Mouse (Mus musculus) bone marrow, adult 2 months (tissue): Measurements from ENCODE around the gene Fndc3b. TPM values are rescaled to one million over a fixed set of nuclear protein-coding genes. Genes with fewer than 3 reads are reported as not detected.
"Not testable (repeated sequence)": the region's sequence is repeated elsewhere in the genome, so short reads cannot be mapped to it uniquely, and the experiment has no call there.

Experiments used
- H3K27ac ChIP-seq: fragments of 200-500 bp; 2 replicates; pipeline ENCODE4 v1.5.1; 2012; ENCODE audit warnings: low read depth, mild to moderate bottlenecking, control low read depth, inconsistent platforms, low read length; ENCODE audit not compliant: control insufficient read depth, poor library complexity, insufficient read depth
- H3K4me1 ChIP-seq: fragments of 200-500 bp; 2 replicates; pipeline ENCODE4 v1.6.1; 2011; ENCODE audit warnings: low read length; ENCODE audit not compliant: control insufficient read depth, insufficient read depth
- H3K4me3 ChIP-seq: fragments of 200-500 bp; replicated peaks from 2 replicates; pipeline ENCODE3; 2011; ENCODE audit warnings: mild to moderate bottlenecking, low read depth, low read length, control low read depth; ENCODE audit not compliant: control insufficient read depth
- CTCF ChIP-seq: fragments of 200-500 bp; IDR thresholded peaks from 2 replicates; pipeline ENCODE4 v1.5.1; 2011; ENCODE audit warnings: low read length, control low read depth; ENCODE audit not compliant: control insufficient read depth, insufficient read depth
- POLR2A ChIP-seq: fragments of 200-500 bp; IDR thresholded peaks from 2 replicates; pipeline ENCODE4 v1.6.1; 2011; ENCODE audit warnings: low read depth, mild to moderate bottlenecking, control low read depth, low read length, borderline replicate concordance; ENCODE audit not compliant: control insufficient read depth
- WGBS: fragments of 180-500 bp; shearing (Covaris S2); methylation state at CpG from one replicate; pipeline ENCODE4 v1.1.7; 2018; 5-methylcytosine and 5-hydroxymethylcytosine counted together
- polyA plus RNA-seq: library from polyadenylated mRNA; stranded (reverse); fragments of >200 nt; gene quantifications from 2 replicates; pipeline ENCODE4 v1.2.4, GENCODE M21; 2011; ENCODE audit warnings: low replicate concordance; ENCODE audit not compliant: missing spikeins, insufficient read depth, insufficient read length

The Fndc3b gene
- polyA plus RNA-seq, 1 experiment, result 4.2 TPM

DNA sequence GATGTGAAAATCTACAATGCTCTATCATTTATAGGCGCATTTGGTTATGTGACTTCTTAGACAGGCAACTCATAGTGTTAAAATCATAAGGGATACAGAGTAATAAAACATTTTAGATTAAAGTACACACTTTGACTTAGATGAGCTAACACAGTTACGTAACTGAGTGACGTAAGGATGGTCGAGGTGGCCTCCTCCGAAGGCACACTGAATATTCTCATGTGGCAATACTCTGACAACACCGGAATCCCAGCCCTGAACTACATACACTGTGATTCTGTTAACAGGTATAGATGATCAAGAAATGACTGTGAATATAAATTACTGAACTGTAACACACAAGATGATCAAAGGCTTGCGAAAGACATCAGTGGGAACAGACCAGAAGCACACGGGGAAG, 292.5 kb downstream of the Fndc3b start:
- no peak for TF ChIP-seq POLR2A
- no peak for TF ChIP-seq CTCF
- H3K4me1 ChIP-seq, result no peaks in the 10 kb centered on the region
- WGBS, result 59% methylated on average over 8 of the region's 8 CpGs
- H3K27ac ChIP-seq, result no peak overlapping the region
- H3K4me3 ChIP-seq, result no peak overlapping the region

DNA sequence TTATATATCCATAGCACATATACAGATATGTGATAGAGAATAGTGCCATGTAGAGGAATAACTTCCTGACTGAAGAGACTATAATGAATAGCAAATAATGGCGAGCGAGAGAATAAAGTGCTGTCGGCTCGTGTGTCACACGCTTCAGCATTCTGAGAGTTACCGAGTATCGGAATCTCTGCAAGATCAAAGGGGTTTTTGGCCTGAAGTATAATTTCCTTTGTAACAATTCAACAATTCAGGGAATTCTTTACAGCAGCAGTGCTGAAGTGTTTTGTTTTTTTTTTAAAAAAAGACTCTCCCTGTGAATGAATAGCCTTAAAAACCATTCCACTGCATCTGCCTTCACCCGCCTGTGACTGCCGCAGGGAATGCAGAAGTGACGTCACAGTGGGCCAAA, 294.3 kb downstream of the Fndc3b start:
- no peak overlapping the region for H3K27ac ChIP-seq
- WGBS, result 91% methylated on average over 10 of the region's 10 CpGs
- no peak for TF ChIP-seq CTCF
- no peak for TF ChIP-seq POLR2A

DNA sequence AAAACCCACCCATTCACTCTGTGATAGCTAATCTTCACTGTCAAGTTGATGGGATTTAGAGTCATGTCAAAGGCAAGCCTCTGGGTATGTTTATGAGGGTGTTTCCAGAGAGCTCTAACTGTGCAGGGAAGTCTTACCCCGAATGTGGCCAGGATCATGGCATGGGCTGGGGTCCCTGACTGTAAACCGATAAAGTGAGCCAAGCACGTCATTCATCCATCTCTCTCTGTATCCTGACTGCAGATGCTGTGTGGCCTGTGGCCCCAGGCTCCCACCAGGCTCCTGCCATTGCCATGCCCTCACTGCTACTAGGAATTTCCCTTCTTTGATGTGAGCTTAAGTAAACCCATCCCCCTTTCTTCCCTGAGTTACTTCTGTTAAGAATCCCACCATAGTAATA, 297.5 kb downstream of the Fndc3b start:
- no peaks in the 10 kb centered on the region for H3K4me1 ChIP-seq
- no peak overlapping the region for H3K4me3 ChIP-seq
- WGBS, result 83% methylated on average over 3 of the region's 3 CpGs
- no peak overlapping the region for H3K27ac ChIP-seq
- TF ChIP-seq CTCF, result no peak
- TF ChIP-seq POLR2A, result no peak

More for the DNA sequence above, 294.3 kb downstream of the Fndc3b start:
- H3K4me3 ChIP-seq, result no peak overlapping the region
- no peaks in the 10 kb centered on the region for H3K4me1 ChIP-seq

GRCm38 (mm10) chr3:27411286-27411685, 299.8 kb downstream of the Fndc3b start:
- Histone ChIP-seq H3K4me1 (no peaks in the 10 kb centered on the region), H3K4me3 (no peak overlapping the region), H3K27ac (no peak overlapping the region)
- no peak for TF ChIP-seq POLR2A
- no peak for TF ChIP-seq CTCF
- WGBS, result 85% methylated on average over 2 of the region's 2 CpGs

DNA sequence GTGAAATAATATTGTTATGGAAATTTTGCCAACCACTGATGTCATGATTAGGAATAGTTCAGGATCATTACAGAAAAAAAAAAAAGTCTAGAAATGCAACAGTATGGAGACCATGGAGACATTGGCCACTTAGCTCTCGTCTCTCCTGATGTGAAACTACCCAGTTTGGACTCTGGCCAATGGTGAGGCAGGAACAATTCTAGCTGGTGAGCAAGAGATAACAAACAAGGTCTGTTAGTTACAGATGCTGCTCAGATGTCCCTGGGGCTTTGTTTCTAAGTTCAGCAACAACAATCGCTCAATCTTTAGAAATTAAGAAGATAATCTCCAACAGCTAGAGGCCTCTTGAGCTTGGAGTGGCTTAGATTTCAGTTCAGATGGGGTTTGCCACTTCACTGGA, 302.5 kb downstream of the Fndc3b start:
- 52% methylated on average over 2 of the region's 2 CpGs for WGBS

GRCm38 (mm10) chr3:27406440-27406839, 304.7 kb downstream of the Fndc3b start:
- WGBS, result 70% methylated on average over 3 of the region's 3 CpGs
- Histone ChIP-seq H3K4me1 (no peaks in the 10 kb centered on the region), H3K4me3 (no peak overlapping the region), H3K27ac (no peak overlapping the region)
- no peak for TF ChIP-seq CTCF
- no peak for TF ChIP-seq POLR2A

More for the DNA sequence above, 302.5 kb downstream of the Fndc3b start:
- no peak overlapping the region for H3K27ac ChIP-seq
- no peak for TF ChIP-seq POLR2A
- no peak for TF ChIP-seq CTCF
- no peak overlapping the region for H3K4me3 ChIP-seq
- no peaks in the 10 kb centered on the region for H3K4me1 ChIP-seq

DNA sequence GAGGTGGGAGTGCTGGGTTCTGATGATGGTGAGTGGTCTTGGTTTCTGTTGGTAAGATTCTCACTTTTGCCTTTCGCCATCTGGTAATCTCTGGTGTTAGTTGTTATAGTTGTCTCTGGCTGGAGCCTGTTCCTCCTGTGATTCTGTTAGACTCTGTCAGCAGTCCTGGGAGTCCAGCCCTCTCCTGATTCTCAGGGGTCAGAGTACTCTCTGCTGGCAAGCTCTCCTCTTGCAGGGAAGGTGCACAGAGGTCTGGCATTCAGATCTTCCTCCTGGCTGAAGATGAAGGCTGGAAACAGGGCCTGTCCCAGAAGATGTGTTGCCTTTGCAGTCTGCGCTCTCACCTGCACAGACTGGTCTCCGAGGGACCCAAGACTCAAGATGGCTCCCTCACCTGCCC, 310.1 kb downstream of the Fndc3b start:
- not testable (repeated sequence) for H3K4me1 ChIP-seq, H3K27ac ChIP-seq, H3K4me3 ChIP-seq
- 82% methylated on average over 3 of the region's 3 CpGs for WGBS

- Histone ChIP-seq H3K27ac (no peak overlapping the region), H3K4me1 (no peaks in the 10 kb centered on the region), H3K4me3 (no peak overlapping the region)
- no peak for TF ChIP-seq CTCF
- TF ChIP-seq POLR2A, result no peak
- 81% methylated on average over 1 of the region's 1 CpGs for WGBS
These were observed 321.2 kb downstream of the Fndc3b start for GRCm38 (mm10) chr3:27389923-27390322.

DNA sequence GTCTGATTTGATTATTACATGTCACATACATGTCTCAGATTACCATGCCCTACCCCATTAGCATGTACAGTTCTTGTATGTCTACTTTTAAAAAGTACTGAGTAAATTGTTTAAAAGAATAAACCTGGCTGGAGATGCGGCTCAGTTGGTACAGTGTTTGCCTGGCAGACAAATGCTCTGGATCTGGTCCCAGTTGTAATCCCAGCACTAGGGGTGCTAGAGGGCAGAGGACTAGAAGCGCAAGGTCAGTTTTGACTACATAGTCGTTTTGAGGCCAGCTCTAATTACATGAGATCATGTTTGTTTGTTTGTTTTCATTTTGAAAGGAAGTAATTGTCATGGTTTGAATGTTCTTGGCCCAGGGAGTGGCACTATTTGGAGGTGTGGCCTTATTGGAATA, 326.3 kb downstream of the Fndc3b start:
- H3K27ac ChIP-seq, result no peak overlapping the region
- 71% methylated on average over 3 of the region's 3 CpGs for WGBS
- no peak overlapping the region for H3K4me3 ChIP-seq
- H3K4me1 ChIP-seq, result no peaks in the 10 kb centered on the region
- TF ChIP-seq CTCF (no peak), POLR2A (no peak)
